Mouse (Mus musculus) midbrain, embryonic 11.5 days (tissue): ENCODE measurements around the gene Capn5. TPM values are rescaled to one million over a fixed set of nuclear protein-coding genes. Genes with fewer than 3 reads are reported as not detected.

ENCODE experiments used
- ATAC-seq: fragments of 200-750 bp; cut with Nextera tagmentation; 2 replicates; pipeline ENCODE4 v1.8.0; 2017; ENCODE audit warnings: moderate TSS enrichment, moderate library complexity; ENCODE audit not compliant: low FRiP score
- DNase-seq: peaks from one replicate; pipeline ENCODE4 v3.0.0; 2015; ENCODE audit warnings: low spot score; ENCODE audit errors: missing footprints
- H3K27ac ChIP-seq: fragments of 300-500 bp; sonication (generic); 2 replicates; pipeline ENCODE4 v1.5.1; 2014; ENCODE audit warnings: low read depth, low read length
- H3K27me3 ChIP-seq: fragments of 300-500 bp; sonication (generic); 2 replicates; pipeline ENCODE4 v1.6.1; 2014; ENCODE audit warnings: mild to moderate bottlenecking, low read length, moderate library complexity, mixed read lengths; ENCODE audit not compliant: control insufficient read depth, insufficient read depth
- H3K36me3 ChIP-seq: fragments of 300-500 bp; sonication (generic); 2 replicates; pipeline ENCODE4 v1.6.1; 2014; ENCODE audit warnings: mild to moderate bottlenecking, low read length, moderate library complexity, mixed read lengths; ENCODE audit not compliant: control insufficient read depth, insufficient read depth
- H3K4me1 ChIP-seq: fragments of 300-500 bp; sonication (generic); 2 replicates; pipeline ENCODE4 v1.6.1; 2014; ENCODE audit warnings: low read length; ENCODE audit not compliant: control insufficient read depth, insufficient read depth
- H3K4me2 ChIP-seq: fragments of 300-500 bp; sonication (generic); 2 replicates; pipeline ENCODE4 v1.6.1; 2014; ENCODE audit warnings: mild to moderate bottlenecking, moderate library complexity
- H3K4me3 ChIP-seq: fragments of 300-500 bp; sonication (generic); 2 replicates; pipeline ENCODE4 v1.5.1; 2014; ENCODE audit warnings: low read depth, low read length
- H3K9ac ChIP-seq: fragments of 300-500 bp; sonication (generic); 2 replicates; pipeline ENCODE4 v1.6.1; 2014; ENCODE audit warnings: low read length
- H3K9me3 ChIP-seq: fragments of 300-500 bp; sonication (generic); 2 replicates; pipeline ENCODE4 v1.6.1; 2016; ENCODE audit warnings: low read length; ENCODE audit not compliant: control insufficient read depth
- WGBS: fragments of 180-500 bp; shearing (Covaris S2); extraction: QIAGEN DNeasy Blood & Tissue Kit; methylation state at CpG from one replicate; pipeline ENCODE4 v1.1.7; 2014; 5-methylcytosine and 5-hydroxymethylcytosine counted together
- polyA plus RNA-seq: library from polyadenylated mRNA; unstranded; fragments of >200 nt; fragmentation: Nextera tagmentation; extraction: Ambion mirVana; gene quantifications from 2 replicates; pipeline ENCODE4 v1.2.1, GENCODE M21; 2014

Gene Capn5
- polyA plus RNA-seq, 1 experiment from 2014 or later: 3.7 TPM

DNA sequence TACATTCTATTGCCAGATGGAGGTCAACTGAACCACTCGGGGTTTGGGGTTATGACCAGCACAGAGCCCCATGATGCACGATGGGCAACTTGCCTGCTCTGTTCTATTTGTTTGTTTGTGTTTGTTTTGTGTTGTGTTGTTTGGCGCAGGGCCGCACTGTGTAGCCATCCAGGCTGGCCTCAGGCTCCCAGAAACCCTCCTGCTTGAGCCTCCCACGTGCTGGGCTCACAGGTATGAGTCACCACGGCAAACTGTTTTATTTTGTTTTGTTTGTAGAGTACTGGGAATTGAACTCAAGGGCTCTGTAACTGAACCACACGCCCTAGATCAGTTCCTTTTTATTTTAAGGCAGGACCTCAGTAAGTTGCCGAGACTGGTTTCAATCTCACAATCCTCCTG lies 31.6 kb downstream of the Capn5 start:
- WGBS: 82% methylated on average over 8 of the region's 8 CpGs
- no peak for ATAC-seq

DNA sequence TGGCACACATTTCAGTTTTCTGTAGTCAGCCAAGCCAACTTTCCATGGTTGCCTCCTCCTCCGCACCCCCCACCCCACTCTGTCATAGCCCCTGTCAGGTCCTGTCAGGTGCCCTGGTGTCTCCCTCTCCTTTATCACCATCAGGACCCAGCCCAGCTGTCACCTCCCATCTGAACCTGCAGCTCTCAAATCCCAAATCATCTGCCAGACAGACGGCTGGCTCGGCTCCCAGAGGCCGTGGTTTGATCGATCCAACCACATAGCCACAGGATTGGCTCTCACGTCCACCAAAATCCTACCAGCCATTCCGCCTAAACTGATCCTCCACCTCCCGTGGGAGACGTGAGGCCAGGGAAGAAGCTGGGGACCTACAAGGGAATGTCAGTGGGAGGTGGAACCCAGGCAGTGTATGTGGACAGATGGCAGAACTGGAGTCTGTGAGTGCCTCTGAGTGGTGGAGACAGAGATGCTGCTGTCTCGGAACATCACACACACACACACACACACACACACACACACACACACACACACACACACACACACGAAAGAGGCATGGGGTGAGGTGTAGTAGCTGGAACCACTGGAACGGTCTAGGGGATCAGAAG lies 32.1 kb downstream of the Capn5 start:
- H3K36me3 ChIP-seq: no peaks in the 10 kb centered on the region
- DNase-seq (no peak), ATAC-seq (no peak)
- H3K4me3 ChIP-seq: no peak overlapping the region
- H3K27me3 ChIP-seq: no peaks in the 10 kb centered on the region
- no peak overlapping the region for H3K27ac ChIP-seq
- H3K4me2 ChIP-seq: no peak overlapping the region
- no peak overlapping the region for H3K9ac ChIP-seq
- no peaks in the 10 kb centered on the region for H3K9me3 ChIP-seq
- peaks cover 10% of the 10 kb centered on the region for H3K4me1 ChIP-seq
- WGBS: 85% methylated on average over 12 of the region's 12 CpGs

More for the DNA sequence above, 31.6 kb downstream of the Capn5 start:
- H3K27me3 ChIP-seq: no peaks in the 10 kb centered on the region
- H3K9ac ChIP-seq: no peak overlapping the region
- no peak overlapping the region for H3K4me3 ChIP-seq
- no peaks in the 10 kb centered on the region for H3K9me3 ChIP-seq
- H3K4me1 ChIP-seq: peaks cover 10% of the 10 kb centered on the region
- DNase-seq: no peak
- no peak overlapping the region for H3K4me2 ChIP-seq
- no peaks in the 10 kb centered on the region for H3K36me3 ChIP-seq
- no peak overlapping the region for H3K27ac ChIP-seq

- ATAC-seq (no peak), DNase-seq (no peak)
- Histone ChIP-seq H3K4me3 (no peak within 1 kb of the TSS), H3K27me3 (no peaks in the 10 kb centered on the region), H3K4me1 (peaks cover 10% of the 10 kb centered on the region), H3K9me3 (no peaks in the 10 kb centered on the region), H3K9ac (no peak within 1 kb of the TSS), H3K27ac (no peak within 1 kb of the TSS), H3K4me2 (no peak within 1 kb of the TSS), H3K36me3 (no peaks in the 10 kb centered on the region)
- 97% methylated on average over 5 of the region's 5 CpGs for WGBS
These were observed 32.7 kb downstream of the Capn5 start, which contains the start of gene Omp for GRCm38 (mm10) chr7:98145402-98145801. Gene Omp (minus strand): TSS chr7:98145502.

GRCm38 (mm10) chr7:98142648-98143047 lies 35.4 kb downstream of the Capn5 start:
- Histone ChIP-seq H3K27ac (no peak overlapping the region), H3K4me2 (no peak overlapping the region), H3K9ac (no peak overlapping the region), H3K4me3 (no peak overlapping the region), H3K27me3 (no peaks in the 10 kb centered on the region), H3K36me3 (no peaks in the 10 kb centered on the region), H3K4me1 (peaks cover 2% of the 10 kb centered on the region; the same call in 1 of the 2 replicates), H3K9me3 (no peaks in the 10 kb centered on the region)
- ATAC-seq: no peak
- no peak for DNase-seq
- 46% methylated on average over 3 of the region's 3 CpGs for WGBS

GRCm38 (mm10) chr7:98142247-98142646 lies 35.8 kb downstream of the Capn5 start:
- no peak overlapping the region for H3K9ac ChIP-seq
- no peak overlapping the region for H3K4me3 ChIP-seq
- WGBS: 33% methylated on average over 8 of the region's 8 CpGs
- ATAC-seq (no peak), DNase-seq (no peak)
- H3K4me1 ChIP-seq: peaks cover 2% of the 10 kb centered on the region; the same call in 1 of the 2 replicates
- H3K27me3 ChIP-seq: no peaks in the 10 kb centered on the region
- no peaks in the 10 kb centered on the region for H3K9me3 ChIP-seq
- H3K36me3 ChIP-seq: no peaks in the 10 kb centered on the region
- no peak overlapping the region for H3K27ac ChIP-seq
- H3K4me2 ChIP-seq: no peak overlapping the region

DNA sequence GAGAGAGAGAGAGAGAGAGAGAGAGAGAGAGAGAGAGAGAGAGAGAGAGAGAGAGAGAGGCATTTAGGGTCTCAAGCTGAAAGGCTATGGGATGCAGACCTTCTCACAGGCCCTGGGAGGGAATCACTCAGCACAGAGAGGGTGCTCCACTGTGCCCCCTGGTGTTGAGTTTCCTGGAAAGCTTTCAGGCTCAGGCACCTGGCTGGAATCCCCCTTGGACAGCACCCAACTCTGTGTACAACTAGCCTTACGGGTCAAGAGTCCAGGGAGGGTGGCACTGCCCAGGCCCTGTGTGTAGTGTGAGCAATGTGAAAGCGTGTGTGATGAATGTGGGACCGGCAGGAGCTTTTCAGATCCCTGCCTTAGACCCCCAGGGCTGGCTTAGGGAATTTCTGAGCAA lies 36.9 kb downstream of the Capn5 start:
- Histone ChIP-seq H3K4me1 (peaks cover 2% of the 10 kb centered on the region; the same call in 1 of the 2 replicates), H3K36me3 (no peaks in the 10 kb centered on the region), H3K9me3 (no peaks in the 10 kb centered on the region), H3K27ac (no peak overlapping the region), H3K9ac (no peak overlapping the region), H3K27me3 (no peaks in the 10 kb centered on the region), H3K4me3 (no peak overlapping the region), H3K4me2 (no peak overlapping the region)
- peak; percentile 40; the same call in 1 of the 2 replicates for ATAC-seq
- 69% methylated on average over 3 of the region's 3 CpGs for WGBS
- peak; percentile 92 for DNase-seq

DNA sequence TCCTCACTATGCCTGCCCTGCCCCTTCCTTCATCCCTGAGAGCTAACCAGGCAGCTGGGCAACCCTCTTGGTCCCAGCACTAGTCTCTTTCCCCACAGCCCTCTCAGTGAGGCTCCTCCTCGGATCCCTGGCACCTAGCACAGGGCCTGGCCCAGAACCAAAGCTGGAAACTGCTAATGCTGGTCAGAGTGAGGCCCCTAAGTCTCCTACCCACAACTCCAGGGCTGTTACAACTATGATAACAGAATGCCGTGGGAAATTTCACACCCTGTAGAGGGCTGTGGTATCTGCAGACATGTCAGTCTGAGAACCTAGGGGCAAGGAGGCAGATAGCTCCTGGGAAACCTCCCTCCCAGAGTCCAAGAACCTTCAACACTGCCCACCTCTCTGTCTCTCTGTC lies 37.5 kb downstream of the Capn5 start:
- no peak for DNase-seq
- Histone ChIP-seq H3K4me2 (no peak overlapping the region), H3K27ac (no peak overlapping the region), H3K4me3 (no peak overlapping the region), H3K27me3 (no peaks in the 10 kb centered on the region), H3K36me3 (no peaks in the 10 kb centered on the region), H3K4me1 (peaks cover 2% of the 10 kb centered on the region; the same call in 1 of the 2 replicates), H3K9me3 (no peaks in the 10 kb centered on the region), H3K9ac (no peak overlapping the region)
- no peak for ATAC-seq
- 53% methylated on average over 2 of the region's 2 CpGs for WGBS

DNA sequence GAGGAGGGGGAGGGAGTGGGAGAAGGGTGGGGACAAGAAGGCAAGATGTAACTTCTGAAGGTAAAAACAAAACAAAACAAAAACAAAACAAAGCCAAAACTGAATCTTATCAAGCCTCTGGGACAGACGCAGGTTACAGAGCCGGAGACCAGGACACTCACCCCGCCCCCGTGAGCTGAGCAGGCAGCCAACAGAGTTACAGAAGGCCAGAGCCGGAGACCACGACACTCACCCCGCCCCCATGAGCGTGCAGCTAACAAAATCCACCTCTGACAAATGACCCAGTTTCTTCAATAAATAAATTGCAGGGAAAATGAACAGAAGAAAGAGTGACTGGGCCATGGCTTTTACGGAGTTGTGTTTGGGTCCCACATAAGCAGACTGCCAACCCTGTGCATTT lies 38.9 kb downstream of the Capn5 start:
- Histone ChIP-seq H3K27me3 (no peaks in the 10 kb centered on the region), H3K27ac (no peak overlapping the region), H3K4me1 (peaks cover 2% of the 10 kb centered on the region; the same call in 1 of the 2 replicates), H3K4me2 (no peak overlapping the region), H3K4me3 (no peak overlapping the region), H3K9ac (no peak overlapping the region), H3K9me3 (no peaks in the 10 kb centered on the region), H3K36me3 (no peaks in the 10 kb centered on the region)
- ATAC-seq: no peak
- no peak for DNase-seq
- 15% methylated on average over 9 of the region's 9 CpGs for WGBS

- Histone ChIP-seq H3K27ac (no peak overlapping the region), H3K4me1 (peaks cover 2% of the 10 kb centered on the region; the same call in 1 of the 2 replicates), H3K4me3 (no peak overlapping the region), H3K36me3 (no peaks in the 10 kb centered on the region), H3K4me2 (no peak overlapping the region), H3K27me3 (no peaks in the 10 kb centered on the region), H3K9ac (no peak overlapping the region), H3K9me3 (no peaks in the 10 kb centered on the region)
- WGBS: 87% methylated on average over 2 of the region's 2 CpGs
- DNase-seq: no peak
- no peak for ATAC-seq
These were observed 40.1 kb downstream of the Capn5 start for GRCm38 (mm10) chr7:98137995-98138394.
